Mouse (Mus musculus): Measurements from ENCODE around the gene Vps4b. TPM values are rescaled to one million over a fixed set of nuclear protein-coding genes. Genes with fewer than 3 reads are reported as not detected.
A peak's percentile ranks its signal among the peaks of the same experiment; 100 is the strongest.

Gene Vps4b
- total RNA-seq (2015; ENCODE audit: low replicate concordance) (32.7 and 37.5 TPM in 2 replicates), total RNA-seq (2017; ENCODE audit: low replicate concordance) (32.0 and 34.4 TPM in 2 replicates)

DNA sequence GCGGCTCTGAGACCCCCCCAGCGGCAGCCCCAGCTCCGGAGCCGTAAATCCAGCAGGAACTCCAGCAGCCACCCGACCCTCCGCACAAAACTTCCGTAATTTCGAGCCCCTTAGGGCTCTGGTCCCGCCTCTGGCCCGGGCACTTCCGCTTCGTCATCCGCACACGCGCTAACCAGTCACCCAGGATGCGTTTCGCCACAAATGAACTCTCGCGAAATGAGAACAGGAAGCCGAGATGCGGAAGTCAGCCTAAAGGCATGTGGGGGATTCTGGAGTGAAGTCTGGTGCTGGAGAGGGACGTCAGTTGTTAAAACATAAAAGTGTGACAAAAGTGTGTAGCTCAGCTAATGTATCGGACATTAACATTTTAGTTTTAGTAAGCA is at the start of gene Vps4b:
TSS of gene Vps4b (minus strand) at position 187 of the 383 bp plus-strand sequence.
- peak; percentile 97 for ATAC-seq (replicated peaks; ENCODE audit: low FRiP score, poor library complexity, severe bottlenecking)

DNA sequence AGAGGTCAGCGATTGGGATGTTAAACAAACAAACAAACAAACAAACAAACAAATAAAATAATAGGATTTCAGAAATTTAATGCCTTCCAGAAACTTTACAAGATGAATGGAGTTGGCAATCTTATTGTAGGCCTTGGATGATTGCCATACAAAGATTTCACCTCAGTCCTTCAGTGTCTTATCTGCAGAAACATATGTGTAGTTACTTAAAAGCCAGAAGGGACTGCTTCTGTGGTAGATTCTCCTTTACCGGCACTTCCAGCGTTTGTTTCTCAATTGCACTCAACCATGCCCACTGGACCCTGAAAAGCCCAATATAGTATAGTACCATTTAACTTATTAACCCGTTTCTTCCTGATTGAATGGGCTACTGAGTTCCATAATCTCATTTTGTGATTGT is 32.3 kb upstream of the Vps4b start:
- no peak for ATAC-seq (replicated peaks; ENCODE audit: low FRiP score, poor library complexity, severe bottlenecking)

DNA sequence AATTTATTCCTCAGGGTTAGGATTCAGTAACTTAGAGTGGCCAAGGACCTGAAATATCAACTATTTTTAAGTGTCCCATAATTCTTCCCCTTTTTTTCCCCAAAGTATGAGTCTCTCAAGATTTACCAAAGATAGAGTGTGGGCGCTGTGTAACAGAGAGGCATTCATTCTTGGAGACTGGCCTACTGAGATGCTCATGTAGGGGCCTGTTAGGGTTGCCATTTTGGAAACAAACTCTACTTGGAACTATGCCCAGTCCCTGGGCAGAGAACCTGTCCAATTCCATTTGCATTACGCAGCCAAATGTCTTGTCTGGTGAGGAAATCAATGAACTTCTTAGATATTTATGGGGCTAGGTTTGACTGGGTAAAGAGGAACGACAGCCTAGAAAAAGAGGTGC is 25.8 kb upstream of the Vps4b start:
- no peak for ATAC-seq (replicated peaks; ENCODE audit: low FRiP score, poor library complexity, severe bottlenecking)

DNA sequence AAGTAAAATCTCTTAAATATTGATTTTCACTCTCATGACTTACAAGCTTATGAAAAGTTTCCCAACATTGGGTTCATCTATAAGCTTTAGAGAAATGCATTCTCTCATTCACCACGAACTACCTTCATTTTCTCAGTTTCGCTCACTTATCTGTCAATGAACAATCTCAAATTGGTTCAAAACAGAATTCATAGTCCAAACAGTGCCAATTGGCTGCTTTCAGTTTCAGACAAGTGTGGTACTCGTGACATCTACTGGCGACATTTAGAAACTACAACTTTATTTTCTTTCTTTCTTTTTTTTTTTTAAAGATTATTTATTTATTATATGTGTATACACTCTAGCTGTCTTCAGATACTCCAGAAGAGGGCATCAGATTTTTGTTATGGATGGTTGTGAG is 21.8 kb upstream of the Vps4b start:
- ATAC-seq (replicated peaks; ENCODE audit: low FRiP score, poor library complexity, severe bottlenecking), result no peak

DNA sequence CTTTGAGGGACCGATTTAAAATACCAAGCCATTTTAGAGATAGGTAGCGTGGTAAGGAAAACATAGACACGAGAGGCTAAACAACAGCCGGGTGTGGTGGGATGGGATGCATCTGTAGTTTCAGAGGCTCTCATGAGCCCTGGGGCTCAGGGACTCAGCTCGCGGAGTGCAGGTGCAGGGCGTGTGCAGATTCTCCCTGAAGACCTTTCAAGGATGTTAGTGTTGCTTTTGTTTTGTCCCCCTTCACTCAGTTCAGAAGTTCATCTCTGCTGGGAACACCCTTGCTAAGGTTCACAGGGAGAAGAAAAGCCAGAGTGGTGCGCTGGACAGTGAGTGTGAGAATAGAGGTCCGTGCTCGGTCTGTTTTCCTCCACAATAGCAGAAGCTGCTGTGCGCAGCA is 20.2 kb upstream of the Vps4b start:
- no peak for ATAC-seq (replicated peaks; ENCODE audit: low FRiP score, poor library complexity, severe bottlenecking)

DNA sequence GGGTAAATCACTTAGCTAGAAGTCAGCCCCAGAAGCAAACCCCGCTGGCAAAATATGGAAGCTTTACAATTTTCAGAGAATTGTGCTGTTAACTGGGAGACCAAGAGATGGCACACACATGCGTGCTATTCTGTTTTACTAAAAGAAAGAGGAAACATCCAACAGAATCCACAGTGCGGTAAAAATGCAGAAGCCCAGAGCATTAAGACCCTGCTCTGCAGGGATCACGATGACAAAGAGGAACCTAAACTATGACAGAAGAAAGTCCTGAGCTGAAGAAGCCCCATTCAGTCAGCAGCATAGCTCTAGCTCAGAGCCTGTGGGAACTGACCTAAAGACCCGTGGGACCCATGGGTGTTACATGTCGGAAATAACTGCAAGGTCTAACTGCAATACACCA is 18.7 kb upstream of the Vps4b start:
- no peak for ATAC-seq (replicated peaks; ENCODE audit: low FRiP score, poor library complexity, severe bottlenecking)

DNA sequence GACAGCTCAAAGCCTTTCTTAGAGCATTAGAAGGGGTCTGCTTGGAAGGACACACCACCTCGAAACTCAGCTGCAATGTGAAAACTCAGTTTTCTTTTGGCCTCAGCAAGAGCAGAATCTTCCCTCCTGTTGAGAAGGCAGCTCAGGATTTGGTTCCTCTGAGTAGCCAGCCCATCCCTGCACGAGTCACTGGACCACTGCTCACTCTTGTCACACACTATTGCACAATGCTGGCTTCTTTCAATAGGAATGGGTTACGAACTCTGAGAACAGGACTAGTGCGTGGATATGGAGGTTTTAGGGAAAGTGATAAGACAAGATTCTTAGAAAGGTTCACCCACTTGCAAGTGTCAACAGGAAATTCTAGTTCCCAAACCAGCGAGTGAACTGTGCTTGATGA is 18.3 kb upstream of the Vps4b start:
- no peak for ATAC-seq (replicated peaks; ENCODE audit: low FRiP score, poor library complexity, severe bottlenecking)

DNA sequence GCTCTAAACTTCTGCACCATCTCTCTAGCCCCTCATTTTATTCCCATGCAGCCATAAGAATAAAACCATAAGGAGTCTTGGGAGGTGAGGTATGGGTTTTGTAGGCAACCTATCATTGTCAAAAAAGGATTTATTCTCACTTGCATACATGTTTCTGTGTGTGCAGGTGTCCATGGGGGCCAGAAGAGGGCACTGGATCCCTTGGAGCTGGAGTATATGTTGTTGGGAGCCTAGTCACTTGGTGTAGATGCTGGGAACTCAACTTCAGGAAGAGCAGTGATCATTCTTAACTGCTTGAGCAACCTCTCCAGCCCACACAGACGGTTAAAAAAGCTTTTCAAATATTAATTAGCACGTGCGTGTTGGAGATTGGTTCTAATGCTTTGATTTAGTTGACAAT is 3.4 kb upstream of the Vps4b start:
- ATAC-seq (replicated peaks; ENCODE audit: low FRiP score, poor library complexity, severe bottlenecking), result no peak

DNA sequence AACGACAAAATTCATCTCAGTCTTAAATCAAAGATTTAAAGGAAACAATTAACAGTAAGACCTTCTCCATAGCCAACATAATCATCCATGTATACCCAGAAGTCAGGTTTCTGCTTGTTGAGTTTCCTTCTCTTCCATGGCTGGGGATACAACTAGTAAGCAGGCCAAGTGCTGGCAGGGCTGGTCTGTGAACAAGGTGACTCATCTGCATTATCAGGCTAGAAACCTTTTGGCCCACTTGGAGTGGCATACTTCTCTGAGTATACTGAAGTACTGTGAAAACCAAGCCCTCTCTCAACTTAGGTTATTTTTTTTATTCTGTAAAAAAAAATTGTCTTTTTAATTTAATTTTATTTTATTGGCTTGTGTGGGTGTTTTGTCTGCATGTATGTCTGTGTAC is 2.9 kb upstream of the Vps4b start:
- ATAC-seq (replicated peaks; ENCODE audit: low FRiP score, poor library complexity, severe bottlenecking), result no peak

DNA sequence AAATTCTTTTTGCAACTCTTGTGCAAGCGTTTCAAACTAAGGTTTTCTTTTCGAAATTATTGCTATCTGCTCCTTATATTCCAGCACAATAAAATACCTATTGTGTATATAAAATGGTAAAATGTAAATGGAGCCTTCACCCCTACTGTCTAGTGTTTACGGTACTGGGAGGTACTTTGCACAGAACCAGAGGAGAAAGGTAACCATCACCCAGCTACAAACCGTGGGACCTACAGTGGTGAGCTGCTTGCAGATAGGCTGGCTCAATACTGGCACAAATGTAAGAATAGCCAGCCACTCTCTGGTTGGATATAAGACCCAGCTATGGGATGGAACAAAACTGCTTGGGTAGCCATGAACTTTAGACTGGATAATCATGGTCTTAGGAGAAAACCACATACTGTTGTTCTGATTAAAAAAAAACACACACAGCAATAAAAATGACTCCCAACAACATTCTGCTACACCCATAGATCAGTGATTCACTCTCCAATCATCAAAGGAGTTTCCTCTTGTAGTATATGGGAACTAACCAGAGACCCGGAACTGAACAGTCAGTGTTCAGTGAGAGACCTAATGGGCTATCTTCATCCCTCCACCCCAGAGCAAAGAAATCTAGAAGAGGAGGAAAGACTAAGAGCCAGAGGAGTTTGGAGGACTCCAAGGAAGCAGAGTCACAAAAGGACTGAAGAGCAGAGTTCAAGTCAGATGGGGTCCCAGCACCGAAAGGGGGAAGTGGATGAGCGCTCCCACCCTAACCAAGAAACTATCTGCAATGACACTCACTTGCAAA is 655 bp upstream of the Vps4b start:
- 0 out of 2 replicates have a peak, but pooled peaks have one; percentile 12 for ATAC-seq (replicated peaks; ENCODE audit: low FRiP score, poor library complexity, severe bottlenecking)

DNA sequence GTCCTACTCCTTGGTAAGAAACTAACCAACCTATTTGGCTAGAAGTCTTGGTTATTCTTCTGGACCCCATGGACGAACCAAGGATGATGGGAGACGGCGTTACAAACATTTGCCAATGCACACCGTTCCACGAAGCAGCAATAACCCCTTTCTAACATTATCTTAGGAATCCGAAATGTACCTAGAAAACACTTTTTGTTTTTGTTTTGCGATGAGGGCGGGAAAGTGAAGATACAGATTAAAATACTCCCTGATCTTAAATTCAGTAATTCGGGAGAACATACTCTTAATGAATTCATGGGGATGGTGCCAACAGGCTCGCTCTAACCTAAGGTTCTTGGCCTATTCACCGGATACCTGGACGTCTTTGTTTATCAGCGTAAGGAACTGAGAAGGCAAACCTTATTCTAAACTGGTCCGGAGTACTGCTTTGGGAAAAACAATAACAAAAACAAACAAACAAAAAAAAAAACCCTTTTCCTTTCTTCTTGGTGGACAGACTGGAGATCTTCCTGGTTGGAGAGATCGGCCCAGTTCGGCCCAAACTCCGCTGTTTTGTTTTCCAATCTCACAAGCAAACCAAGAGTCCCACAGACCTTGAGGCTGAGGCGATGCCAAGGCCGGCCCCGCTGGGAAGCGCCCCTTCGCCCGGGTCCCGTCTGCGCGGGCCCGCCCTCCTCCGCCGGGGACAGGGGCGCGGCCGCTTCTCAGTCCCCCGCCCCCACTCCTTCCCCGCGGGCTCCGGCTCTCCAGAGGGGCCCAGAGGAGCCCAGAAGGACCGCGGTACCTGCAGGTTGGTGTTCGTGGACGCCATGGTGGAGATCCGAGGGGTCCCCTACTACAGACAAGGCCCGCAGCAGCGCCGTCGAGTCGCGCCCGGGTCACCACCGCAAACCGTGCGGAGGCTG is 640 bp downstream of the Vps4b start:
- ATAC-seq (replicated peaks; ENCODE audit: low FRiP score, poor library complexity, severe bottlenecking), result peak; percentile 78

DNA sequence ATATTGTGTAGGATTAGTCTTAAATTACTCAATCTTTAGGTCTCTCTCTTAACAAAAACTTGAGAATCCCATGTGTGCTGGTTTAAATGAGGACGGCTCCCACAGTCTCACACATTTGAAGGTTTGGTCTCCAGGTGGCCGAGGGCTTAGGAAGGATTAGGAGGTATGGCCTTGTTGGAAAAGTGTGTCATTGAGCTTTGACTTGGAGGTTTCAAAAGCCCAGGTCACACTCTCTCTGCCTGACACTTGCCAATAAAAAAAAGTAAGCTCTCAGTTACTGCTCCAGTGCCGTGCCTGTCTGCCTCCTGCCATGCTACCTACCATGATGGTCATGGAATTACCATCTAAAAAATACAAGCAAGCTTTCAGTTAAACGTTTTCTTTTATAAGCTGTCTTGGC is 21.6 kb downstream of the Vps4b start:
- ATAC-seq (replicated peaks; ENCODE audit: low FRiP score, poor library complexity, severe bottlenecking), result no peak

DNA sequence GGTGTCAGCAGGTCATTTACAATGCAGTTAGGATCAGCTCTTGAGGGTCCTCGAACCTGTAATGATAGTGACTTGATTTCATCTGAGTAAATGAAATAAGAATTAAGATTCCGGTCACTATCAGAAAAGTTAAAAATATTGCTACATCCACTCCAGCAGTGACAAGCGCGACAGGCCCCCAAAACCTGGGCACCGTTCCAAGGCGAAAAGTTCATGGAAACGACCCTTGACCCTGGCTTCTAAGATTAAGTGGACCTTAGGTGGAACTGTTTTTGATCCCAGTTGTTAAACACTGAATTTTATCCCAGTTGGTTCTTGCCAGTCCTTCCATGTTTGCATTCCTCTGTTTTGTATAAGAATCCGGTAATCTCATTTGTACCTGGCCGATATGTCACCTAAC is 22.4 kb downstream of the Vps4b start:
- ATAC-seq (replicated peaks; ENCODE audit: low FRiP score, poor library complexity, severe bottlenecking), result no peak

DNA sequence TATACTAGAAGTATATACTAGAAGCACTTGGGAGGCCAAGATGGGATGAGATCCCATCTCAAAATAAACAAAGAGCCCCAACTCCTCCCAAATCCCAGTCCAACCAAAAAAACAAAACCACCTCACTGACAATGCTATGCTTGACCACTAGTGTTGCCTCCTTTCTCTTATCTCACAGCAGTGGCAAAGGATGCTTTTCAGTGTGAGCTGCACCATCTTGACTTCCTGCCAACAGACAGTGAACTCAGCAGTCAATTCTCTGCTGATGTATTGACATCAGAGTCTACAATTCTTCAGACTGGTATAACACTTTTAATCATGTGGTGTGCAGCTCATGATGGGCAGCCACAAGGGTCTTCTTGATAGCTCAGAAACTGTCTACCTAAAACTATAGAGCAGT is 27.8 kb downstream of the Vps4b start:
- ATAC-seq (replicated peaks; ENCODE audit: low FRiP score, poor library complexity, severe bottlenecking), result no peak

DNA sequence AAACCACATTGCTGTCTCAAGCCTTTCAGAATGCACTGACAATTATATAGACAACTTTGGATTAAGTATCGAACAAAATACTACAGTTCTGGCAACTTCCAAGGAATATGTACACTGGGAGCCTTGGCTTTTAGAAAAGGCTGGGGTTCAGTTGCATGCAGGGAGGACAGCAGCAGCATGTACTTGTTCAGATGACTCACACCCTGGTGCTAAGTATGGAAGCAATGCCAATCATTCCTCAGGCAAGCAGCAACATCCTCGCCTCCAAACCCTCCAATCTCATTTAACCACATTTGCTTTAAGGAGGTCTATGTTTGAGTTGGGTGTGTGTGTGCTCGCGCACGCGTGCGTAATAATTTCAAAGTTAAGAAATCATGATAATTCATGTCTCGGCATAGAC is 30.8 kb downstream of the Vps4b start:
- no peak for ATAC-seq (replicated peaks; ENCODE audit: low FRiP score, poor library complexity, severe bottlenecking)

DNA sequence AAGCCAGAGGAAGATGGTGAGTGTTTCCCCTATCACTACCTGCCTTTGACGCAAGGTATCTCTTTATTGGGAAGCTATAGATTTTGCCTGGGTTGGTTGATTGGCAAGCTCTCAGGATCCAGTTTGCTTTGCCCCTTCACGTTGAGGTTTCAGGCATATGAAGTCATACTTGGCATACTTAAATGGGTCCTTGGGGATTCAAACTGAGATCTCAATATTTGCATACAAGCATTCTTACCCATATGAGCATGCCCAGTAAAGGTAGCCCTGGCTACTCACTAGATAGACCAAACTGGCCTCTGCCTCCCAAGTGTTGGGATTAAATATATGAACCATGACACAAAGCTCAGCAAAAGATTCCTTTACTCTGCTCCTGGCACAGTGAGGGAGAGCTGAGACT is 31.7 kb downstream of the Vps4b start:
- no peak for ATAC-seq (replicated peaks; ENCODE audit: low FRiP score, poor library complexity, severe bottlenecking)

DNA sequence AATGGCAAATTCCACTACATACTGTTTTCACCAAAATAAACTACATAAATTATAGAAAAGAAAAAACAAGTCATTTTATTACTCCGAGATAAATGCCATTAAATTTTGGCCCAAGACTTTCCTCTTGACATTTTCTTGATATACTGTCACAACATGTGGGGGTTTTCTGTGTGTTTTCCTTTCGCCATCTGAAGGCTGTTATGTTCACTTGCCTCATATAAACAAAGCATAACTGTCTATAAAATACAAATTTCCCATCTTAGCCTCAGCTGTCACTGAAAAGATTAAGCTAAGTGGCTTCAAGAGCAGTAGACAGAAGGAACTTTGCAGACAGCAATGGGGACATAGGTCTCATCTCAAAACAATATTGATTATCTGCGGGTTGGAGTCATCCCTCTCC is 32.2 kb downstream of the Vps4b start:
- no peak for ATAC-seq (replicated peaks; ENCODE audit: low FRiP score, poor library complexity, severe bottlenecking)

DNA sequence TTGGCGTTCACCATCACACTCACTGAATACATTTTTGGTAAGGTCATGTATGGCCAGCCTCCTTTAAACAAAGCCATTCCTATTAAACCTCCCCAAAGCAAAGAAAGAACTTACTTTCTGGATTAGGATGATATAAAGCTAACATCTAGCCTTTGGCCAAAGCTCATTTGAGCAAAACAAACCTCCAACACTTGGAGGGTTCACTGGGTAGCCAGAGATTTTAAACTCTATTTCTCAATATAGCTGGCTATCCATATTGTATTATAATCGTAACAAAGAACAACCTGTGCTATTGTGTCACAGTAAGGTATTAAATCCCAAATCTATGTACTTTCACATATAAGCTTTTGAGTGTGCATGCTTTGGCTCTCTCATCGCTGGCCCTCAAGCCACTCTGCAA is 35.8 kb downstream of the Vps4b start:
- no peak for ATAC-seq (replicated peaks; ENCODE audit: low FRiP score, poor library complexity, severe bottlenecking)

DNA sequence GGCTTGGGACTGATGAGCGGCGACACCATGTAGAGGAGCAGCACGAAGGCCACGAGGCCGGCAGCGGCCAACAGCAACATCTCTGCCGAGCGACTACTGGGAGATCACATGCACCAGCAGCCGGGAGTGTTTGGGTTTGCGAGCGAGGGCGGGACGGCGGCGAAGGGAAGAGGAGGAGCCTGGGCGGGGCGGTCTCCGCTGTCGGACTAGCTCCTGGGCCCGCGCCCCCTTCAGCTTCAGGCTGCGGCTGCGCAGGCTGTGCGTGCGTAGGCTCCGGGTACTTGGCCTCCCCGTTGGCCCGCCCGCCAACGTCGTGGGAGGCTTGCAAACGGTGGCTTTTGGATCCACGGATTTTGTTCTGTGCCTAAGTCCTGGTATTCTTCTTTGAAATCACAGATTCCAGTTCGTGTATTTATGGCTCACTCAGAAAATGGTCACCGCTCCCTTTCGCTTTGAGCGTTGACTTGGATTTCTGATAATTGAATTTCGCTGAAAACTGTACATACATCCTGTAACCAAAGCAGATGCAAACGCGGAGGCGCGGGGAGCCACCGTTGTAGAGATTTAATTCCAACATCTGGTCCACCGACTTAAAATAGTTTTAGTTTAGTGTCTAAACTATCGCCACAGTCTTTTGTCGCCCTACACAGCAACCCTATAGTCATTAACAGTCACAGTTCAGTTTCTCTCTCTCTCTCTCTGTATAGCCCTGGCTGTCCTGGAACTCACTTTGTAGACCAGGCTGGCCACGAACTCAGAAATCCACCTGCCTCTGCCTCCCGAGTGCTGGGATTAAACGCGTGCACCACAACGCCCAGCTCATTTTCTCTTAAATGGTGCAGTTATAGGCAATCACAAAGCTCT is 36.7 kb downstream of the Vps4b start, which contains the start of gene Kdsr:
TSS of gene Kdsr (minus strand) at position 156 of the 864 bp plus-strand sequence.
- peak; percentile 98 for ATAC-seq (replicated peaks; ENCODE audit: low FRiP score, poor library complexity, severe bottlenecking)
